Mouse (Mus musculus) heart, postnatal 0 days (tissue): ENCODE data around the gene Mcpt2. TPM values are rescaled to one million over a fixed set of nuclear protein-coding genes. Genes with fewer than 3 reads are reported as not detected.

Experiments used
- ATAC-seq: fragments of 200-750 bp; cut with Nextera tagmentation; 2 replicates; pipeline ENCODE4 v1.8.0; 2017; ENCODE audit warnings: low read depth, moderate number of reproducible peaks, moderate library complexity; ENCODE audit not compliant: insufficient read depth
- DNase-seq: peaks from one replicate; pipeline ENCODE4 v3.0.0-alpha.2; 2016; ENCODE audit warnings: low spot score
- H3K27ac ChIP-seq: fragments of 300-500 bp; sonication (generic); 2 replicates; pipeline ENCODE4 v1.5.1; 2014; ENCODE audit warnings: low read depth, mild to moderate bottlenecking
- H3K27me3 ChIP-seq: fragments of 300-500 bp; sonication (generic); 2 replicates; pipeline ENCODE4 v1.6.1; 2014; ENCODE audit warnings: low read length, mixed read lengths; ENCODE audit not compliant: control insufficient read depth, insufficient read depth
- H3K36me3 ChIP-seq: fragments of 300-500 bp; sonication (generic); replicated peaks from 2 replicates; pipeline ENCODE4 v1.6.1; 2014; ENCODE audit warnings: low read length, mixed read lengths; ENCODE audit not compliant: control insufficient read depth, insufficient read depth
- H3K4me1 ChIP-seq: fragments of 300-500 bp; sonication (generic); 2 replicates; pipeline ENCODE4 v1.6.1; 2014; ENCODE audit warnings: antibody characterized with exemption; ENCODE audit not compliant: control insufficient read depth, insufficient read depth
- H3K4me2 ChIP-seq: fragments of 300-500 bp; sonication (generic); 2 replicates; pipeline ENCODE4 v1.6.1; 2014; ENCODE audit warnings: low read depth, mild to moderate bottlenecking, low read length, moderate library complexity
- H3K4me3 ChIP-seq: fragments of 300-500 bp; sonication (generic); 2 replicates; pipeline ENCODE4 v1.5.1; 2014; ENCODE audit warnings: low read depth, low read length
- H3K9ac ChIP-seq: fragments of 300-500 bp; sonication (generic); replicated peaks from 2 replicates; pipeline ENCODE4 v1.6.1; 2014; ENCODE audit warnings: low read depth, low read length, mixed read lengths
- H3K9me3 ChIP-seq: fragments of 300-500 bp; sonication (generic); replicated peaks from 2 replicates; pipeline ENCODE4 v1.6.1; 2016; ENCODE audit warnings: low read length; ENCODE audit not compliant: control insufficient read depth
- CTCF ChIP-seq: IDR thresholded peaks from 2 replicates; pipeline ENCODE4 v1.5.1; 2016; ENCODE audit warnings: antibody characterized with exemption, control low read depth, low read depth
- EP300 ChIP-seq: IDR thresholded peaks from 2 replicates; pipeline ENCODE4 v1.6.1; 2016; ENCODE audit warnings: antibody characterized with exemption, low read depth
- WGBS: fragments of 180-500 bp; shearing (Covaris S2); extraction: QIAGEN DNeasy Blood & Tissue Kit; methylation state at CpG from one replicate; pipeline ENCODE4 v1.1.7; 2014; 5-methylcytosine and 5-hydroxymethylcytosine counted together
- microRNA-seq: library from miRNA; unstranded; fragments of <30 nt; microRNA quantifications from one replicate; pipeline ENCODE4, GENCODE M21; 2016
- polyA plus RNA-seq: library from polyadenylated mRNA; unstranded; fragments of >200 nt; fragmentation: Nextera tagmentation; extraction: Ambion mirVana; gene quantifications from 2 replicates; pipeline ENCODE4 v1.2.1, GENCODE M21; 2015
- total RNA-seq: library from RNA; depleted of rRNA; stranded (reverse); fragments of >200 nt; gene quantifications from 2 replicates; pipeline ENCODE4 v1.2.3, GENCODE M21; 2014; ENCODE audit warnings: low replicate concordance; rRNA removed

The Mcpt2 gene
- total and polyA plus RNA-seq, 2 experiments from 2014 or later: not detected

GRCm38 (mm10) chr14:56086711-56087110 is 44.9 kb downstream of the Mcpt2 start:
- Histone ChIP-seq H3K9me3 (no peaks in the 10 kb centered on the region), H3K4me2 (no peak overlapping the region), H3K27ac (no peak overlapping the region), H3K9ac (no peak overlapping the region), H3K36me3 (no peaks in the 10 kb centered on the region), H3K4me1 (no peaks in the 10 kb centered on the region), H3K27me3 (no peaks in the 10 kb centered on the region), H3K4me3 (no peak overlapping the region)
- TF ChIP-seq CTCF (no peak), EP300 (no peak)
- no peak for ATAC-seq
- WGBS: 61% methylated on average over 3 of the region's 3 CpGs
- no peak for DNase-seq

GRCm38 (mm10) chr14:56093353-56093752 is 51.5 kb downstream of the Mcpt2 start:
- H3K4me3 ChIP-seq: no peak overlapping the region
- no peak for TF ChIP-seq EP300
- TF ChIP-seq CTCF: no peak
- no peaks in the 10 kb centered on the region for H3K4me1 ChIP-seq
- no peaks in the 10 kb centered on the region for H3K27me3 ChIP-seq
- DNase-seq: no peak
- whole genome bisulfite sequencing: 59% methylated on average over 2 of the region's 2 CpGs
- H3K36me3 ChIP-seq: no peaks in the 10 kb centered on the region
- no peak overlapping the region for H3K27ac ChIP-seq
- H3K4me2 ChIP-seq: no peak overlapping the region
- no peak for ATAC-seq
- no peak overlapping the region for H3K9ac ChIP-seq
- no peaks in the 10 kb centered on the region for H3K9me3 ChIP-seq

Small RNA genes lying within 50 kb of the gene (microRNA-seq; reads per million reads assigned to microRNA genes)
- gene Mir6949: not detected

Other genes with a start within 250 kb of the Mcpt2 start
- gene Nfatc4, start 218.9 kb upstream of the Mcpt2 start, total RNA-seq: 6.5 and 8.5 TPM in 2 replicates
- 3.4 and 4.0 TPM in 2 replicates for gene Nfatc4, start 218.9 kb upstream of the Mcpt2 start, polyA plus RNA-seq
- gene Nynrin, start 188.0 kb upstream of the Mcpt2 start, total RNA-seq: 27.6 and 29.0 TPM in 2 replicates
- 3.9 and 4.7 TPM in 2 replicates for gene Nynrin, start 188.0 kb upstream of the Mcpt2 start, polyA plus RNA-seq
- 0.73 and 2.5 TPM in 2 replicates for gene Cbln3, start 157.6 kb upstream of the Mcpt2 start, total RNA-seq
- gene Cbln3, start 157.6 kb upstream of the Mcpt2 start, polyA plus RNA-seq: 0.47 and 0.68 TPM in 2 replicates
- 17.1 and 19.5 TPM in 2 replicates for gene Khnyn, start 157.1 kb upstream of the Mcpt2 start, total RNA-seq
- gene Khnyn, start 157.1 kb upstream of the Mcpt2 start, polyA plus RNA-seq: 5.0 and 5.3 TPM in 2 replicates
- 89.1 and 138 TPM in 2 replicates for gene Sdr39u1, start 141.7 kb upstream of the Mcpt2 start, total RNA-seq
- 79.5 and 88.3 TPM in 2 replicates for gene Sdr39u1, start 141.7 kb upstream of the Mcpt2 start, polyA plus RNA-seq
- 1.6 and 4.4 TPM in 2 replicates for gene Cma1, start 97.4 kb upstream of the Mcpt2 start, total RNA-seq
- 22.1 and 24.1 TPM in 2 replicates for gene Cma1, start 97.4 kb upstream of the Mcpt2 start, polyA plus RNA-seq
- gene Cma2, start 91.1 kb upstream of the Mcpt2 start, total RNA-seq: not detected in 2 replicates
- gene Cma2, start 91.1 kb upstream of the Mcpt2 start, polyA plus RNA-seq: not detected in 2 replicates
- gene Mcpt1, start 24.1 kb upstream of the Mcpt2 start, total RNA-seq: not detected in 2 replicates
- not detected in 2 replicates for gene Mcpt1, start 24.1 kb upstream of the Mcpt2 start, polyA plus RNA-seq
- not detected in 2 replicates for gene Mcpt9, start 11.5 kb upstream of the Mcpt2 start, total RNA-seq
- not detected in 2 replicates for gene Mcpt9, start 11.5 kb upstream of the Mcpt2 start, polyA plus RNA-seq
- gene Mcpt4, start 20.3 kb downstream of the Mcpt2 start, total RNA-seq: 0.12 TPM in 1 of 2 replicates, not detected in the other
- 1.8 and 2.3 TPM in 2 replicates for gene Mcpt4, start 20.3 kb downstream of the Mcpt2 start, polyA plus RNA-seq
- not detected in 2 replicates for gene Mcpt8, start 43.2 kb downstream of the Mcpt2 start, total RNA-seq
- 0.22 and 0.38 TPM in 2 replicates for gene Mcpt8, start 43.2 kb downstream of the Mcpt2 start, polyA plus RNA-seq
- not detected in 2 replicates for gene Ctsg, start 60.5 kb downstream of the Mcpt2 start, total RNA-seq
- 0.15 and 0.23 TPM in 2 replicates for gene Ctsg, start 60.5 kb downstream of the Mcpt2 start, polyA plus RNA-seq
- not detected in 2 replicates for gene Gzme, start 78.6 kb downstream of the Mcpt2 start, total RNA-seq
- gene Gzme, start 78.6 kb downstream of the Mcpt2 start, polyA plus RNA-seq: not detected in 2 replicates
- gene Gzmd, start 90.6 kb downstream of the Mcpt2 start, total RNA-seq: not detected in 2 replicates
- not detected in 2 replicates for gene Gzmd, start 90.6 kb downstream of the Mcpt2 start, polyA plus RNA-seq
- not detected in 2 replicates for gene Gzmg, start 117.5 kb downstream of the Mcpt2 start, total RNA-seq
- not detected in 2 replicates for gene Gzmg, start 117.5 kb downstream of the Mcpt2 start, polyA plus RNA-seq
- not detected in 2 replicates for gene Gzmn, start 132.6 kb downstream of the Mcpt2 start, total RNA-seq
- gene Gzmn, start 132.6 kb downstream of the Mcpt2 start, polyA plus RNA-seq: not detected in 2 replicates
- not detected in 2 replicates for gene Gzmf, start 169.4 kb downstream of the Mcpt2 start, total RNA-seq
- gene Gzmf, start 169.4 kb downstream of the Mcpt2 start, polyA plus RNA-seq: not detected in 2 replicates
- gene Gzmc, start 192.6 kb downstream of the Mcpt2 start, total RNA-seq: not detected in 2 replicates
- not detected in 2 replicates for gene Gzmc, start 192.6 kb downstream of the Mcpt2 start, polyA plus RNA-seq
- gene Gzmb, start 220.2 kb downstream of the Mcpt2 start, total RNA-seq: not detected in 2 replicates
- gene Gzmb, start 220.2 kb downstream of the Mcpt2 start, polyA plus RNA-seq: not detected in 2 replicates